In the genomic region with DNA sequence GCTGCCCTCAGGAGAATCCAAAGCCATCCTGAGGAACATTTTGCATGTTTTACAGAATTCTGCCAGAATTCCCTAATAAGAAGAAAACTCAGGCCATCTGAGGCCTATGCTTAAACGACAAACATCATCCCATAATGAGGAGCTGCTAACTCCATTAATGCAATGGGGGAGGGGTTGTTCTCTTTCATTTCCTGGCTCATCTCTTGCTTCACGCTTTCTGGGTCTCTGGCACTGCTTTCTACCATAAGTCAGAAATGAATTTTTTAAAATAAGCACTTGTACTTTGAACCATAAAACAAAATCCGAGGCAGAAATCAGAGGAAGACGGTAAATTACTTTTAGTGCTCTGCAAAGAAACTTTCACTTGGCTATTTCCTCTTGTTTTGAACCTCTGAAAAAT, we compare ENCODE assay signal across 19 mouse cellular contexts.
"Had no signal": no experiment of that assay in that cellular context is flagged by ENCODE, and none has a peak within 500 bp of the region (broad histone marks: within the 10 kb centered on the region; RNA-seq: fewer than 3 reads in every experiment).

No protein-coding gene starts in this region.

- H3K36me3 ChIP-seq: midbrain, embryonic 10.5 days; midbrain, embryonic 12.5 days; neural tube, embryonic 12.5 days; neural tube, embryonic 15.5 days had no signal

- DNase-seq: lung, adult 18-20 months; lung, postnatal 14 days; lung, postnatal 4 days; midbrain, embryonic 14.5 days; retina, postnatal 1 day; right cerebral cortex, adult 18-20 months; right cerebral cortex, postnatal 25 days; right cerebral cortex, postnatal 4 days; spleen, adult 18-20 months; thymus, adult 18-20 months; thymus, postnatal 14 days; thymus, postnatal 36 days had no signal

- H3K9ac ChIP-seq: liver, embryonic 14.5 days; midbrain, embryonic 12.5 days; neural tube, embryonic 12.5 days; neural tube, embryonic 15.5 days had no signal

- H3K9me3 ChIP-seq: midbrain, embryonic 10.5 days; midbrain, embryonic 12.5 days; neural tube, embryonic 12.5 days; neural tube, embryonic 15.5 days had no signal

- H3K27me3 ChIP-seq: midbrain, embryonic 12.5 days; neural tube, embryonic 12.5 days; neural tube, embryonic 15.5 days had no signal

- H3K4me2 ChIP-seq: midbrain, embryonic 12.5 days; neural tube, embryonic 12.5 days; neural tube, embryonic 15.5 days had no signal

- H3K4me1 ChIP-seq: midbrain, embryonic 10.5 days; midbrain, embryonic 12.5 days; neural tube, embryonic 12.5 days; neural tube, embryonic 15.5 days had no signal

- ATAC-seq: midbrain, embryonic 16.5 days had no signal

- H3K4me3 ChIP-seq: midbrain, embryonic 10.5 days; midbrain, embryonic 12.5 days; myocyte; neural tube, embryonic 12.5 days; neural tube, embryonic 15.5 days had no signal

- H3K27ac ChIP-seq: liver, embryonic 14.5 days; midbrain, embryonic 10.5 days; midbrain, embryonic 12.5 days; neural tube, embryonic 12.5 days; neural tube, embryonic 15.5 days had no signal
